Mouse (Mus musculus) kidney, postnatal 10 days (tissue): ENCODE results near the gene Smu1.

Experiments
- DNase-seq: peaks from one replicate; pipeline ENCODE4 v3.0.0; 2021; ENCODE audit warnings: mixed read lengths

The Smu1 gene

GRCm38 (mm10) chr4:40735351-40735750 is 22.4 kb downstream of the Smu1 start:
- DNase-seq, result no peak

DNA sequence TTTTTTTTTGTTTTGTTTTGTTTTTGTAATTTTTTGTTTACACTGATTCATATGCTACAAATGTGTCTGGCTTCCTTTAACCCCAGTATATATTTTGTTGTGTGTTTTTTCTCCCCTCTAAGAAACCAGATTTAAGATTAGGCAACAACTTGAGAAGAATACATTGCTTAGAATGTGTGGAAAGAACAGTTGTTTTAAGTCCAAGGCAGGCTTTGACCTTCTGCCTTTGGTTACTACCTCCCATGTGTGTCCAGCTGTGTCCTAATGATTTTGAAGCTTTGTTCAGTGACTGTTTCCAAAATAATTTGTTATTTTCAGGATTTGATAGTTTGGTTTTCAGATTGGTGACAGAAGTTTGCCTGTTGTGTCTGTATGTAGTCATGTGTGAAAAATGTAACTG is 26.5 kb downstream of the Smu1 start:
- no peak for DNase-seq

- DNase-seq, result no peak
These were observed 30.5 kb downstream of the Smu1 start for GRCm38 (mm10) chr4:40727247-40727646.

- no peak for DNase-seq
These were observed 32.2 kb downstream of the Smu1 start for GRCm38 (mm10) chr4:40725554-40725953.

DNA sequence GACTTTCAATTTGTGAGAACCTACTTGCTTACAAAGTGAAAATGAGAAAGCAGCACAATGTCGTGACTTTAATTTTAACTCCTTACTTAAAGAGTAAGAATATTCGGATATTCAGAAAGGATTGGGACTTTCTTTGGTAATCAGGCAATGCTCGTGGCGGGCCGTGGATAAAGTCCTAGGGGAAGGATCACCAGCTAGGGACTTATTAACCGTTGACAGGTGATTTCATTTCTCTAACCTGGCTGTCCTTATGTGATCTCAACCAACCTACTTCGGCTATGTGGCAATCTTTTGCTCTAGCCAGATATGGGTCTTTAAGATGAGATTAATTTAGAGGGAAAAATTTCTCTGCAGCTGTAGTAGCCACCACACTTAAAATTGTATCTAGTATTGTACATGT is 32.6 kb downstream of the Smu1 start:
- no peak for DNase-seq

GRCm38 (mm10) chr4:40722687-40723460 is 34.8 kb downstream of the Smu1 start:
- peak; percentile 87 for DNase-seq

DNA sequence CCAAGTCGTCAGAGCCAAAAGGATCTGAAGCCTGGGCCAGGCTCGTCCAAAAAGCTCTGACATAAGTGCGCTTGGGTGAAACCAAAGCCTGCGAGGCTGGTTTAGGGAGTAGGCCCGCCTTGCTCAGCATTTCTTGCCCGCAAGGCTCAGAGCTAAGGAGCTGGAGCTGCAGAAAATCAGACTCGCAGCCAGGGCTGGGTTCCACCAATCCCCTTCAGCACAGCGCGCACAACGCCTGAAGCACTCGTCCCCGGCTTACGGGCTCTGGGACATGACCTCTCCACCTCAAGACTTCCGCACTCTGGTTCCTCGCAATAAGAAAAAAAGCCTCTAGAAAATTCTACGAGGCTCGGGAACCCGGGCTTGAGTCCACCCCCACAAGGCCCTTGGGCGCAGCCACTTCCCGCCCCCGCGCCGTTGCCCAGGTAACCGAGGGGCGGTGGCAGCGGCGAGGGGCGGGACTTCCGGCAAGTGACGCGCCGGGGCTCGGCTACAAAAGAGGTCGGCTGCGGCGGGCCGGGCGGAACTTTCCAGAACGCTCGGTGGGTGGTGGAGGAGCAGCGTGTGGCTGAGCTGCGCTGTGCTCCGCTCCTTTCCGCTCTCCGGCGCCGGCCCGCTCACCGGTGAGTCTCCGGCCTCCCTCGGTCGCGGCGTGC is 35.6 kb downstream of the Smu1 start, which contains the start of gene Dnaja1:
TSS of gene Dnaja1 (plus strand) at position 140 of the 656 bp plus-strand sequence.
- peak; percentile 99 for DNase-seq

DNA sequence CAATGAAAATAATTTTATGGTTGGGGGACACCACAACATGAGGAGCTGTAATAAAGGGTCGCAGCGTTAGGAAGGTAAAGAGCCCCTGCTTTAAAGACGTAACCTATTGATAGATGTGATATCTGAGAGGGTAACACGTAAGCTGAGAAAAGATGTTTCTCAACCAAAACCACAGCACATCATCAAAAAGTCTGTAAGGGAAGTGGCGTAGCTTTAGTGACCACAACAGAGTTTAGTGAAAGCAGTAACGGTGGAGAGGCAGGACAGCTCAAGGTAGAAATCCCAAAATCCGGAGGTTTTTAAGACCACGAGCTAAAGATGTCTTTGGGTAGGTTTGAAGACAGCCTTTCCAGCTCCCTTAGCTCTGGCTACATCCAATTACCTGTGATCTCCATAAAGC is 36.8 kb downstream of the Smu1 start:
- DNase-seq, result no peak

- DNase-seq, result no peak
These were observed 40.6 kb downstream of the Smu1 start for GRCm38 (mm10) chr4:40717141-40717540.

DNA sequence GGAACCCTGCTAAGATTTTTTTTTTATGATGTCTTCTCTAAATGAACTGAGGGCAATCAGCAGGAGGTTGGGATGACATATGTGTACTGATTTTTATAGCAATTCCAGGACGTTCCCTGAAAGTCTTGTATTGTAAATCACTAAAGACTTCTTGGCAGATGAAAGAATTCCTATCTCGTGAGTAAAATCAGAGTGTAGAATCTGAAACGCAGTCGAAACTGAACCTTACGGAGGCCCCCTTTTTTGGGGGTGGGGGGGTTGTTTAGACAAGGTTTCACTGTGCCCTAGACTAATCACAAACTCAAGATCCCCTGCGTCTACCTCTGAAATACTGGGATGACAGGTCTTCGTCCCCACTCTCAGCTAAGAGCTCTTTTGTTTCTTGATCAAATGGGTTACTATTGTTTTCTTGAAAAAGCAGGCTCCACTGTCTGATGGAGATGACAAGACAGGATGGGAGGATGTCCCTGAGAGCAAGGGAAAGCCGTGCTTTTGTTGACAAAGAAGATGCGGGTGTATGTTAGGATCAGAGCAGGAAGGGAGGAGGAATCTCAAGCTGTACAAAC is 53.9 kb downstream of the Smu1 start:
- no peak for DNase-seq

DNA sequence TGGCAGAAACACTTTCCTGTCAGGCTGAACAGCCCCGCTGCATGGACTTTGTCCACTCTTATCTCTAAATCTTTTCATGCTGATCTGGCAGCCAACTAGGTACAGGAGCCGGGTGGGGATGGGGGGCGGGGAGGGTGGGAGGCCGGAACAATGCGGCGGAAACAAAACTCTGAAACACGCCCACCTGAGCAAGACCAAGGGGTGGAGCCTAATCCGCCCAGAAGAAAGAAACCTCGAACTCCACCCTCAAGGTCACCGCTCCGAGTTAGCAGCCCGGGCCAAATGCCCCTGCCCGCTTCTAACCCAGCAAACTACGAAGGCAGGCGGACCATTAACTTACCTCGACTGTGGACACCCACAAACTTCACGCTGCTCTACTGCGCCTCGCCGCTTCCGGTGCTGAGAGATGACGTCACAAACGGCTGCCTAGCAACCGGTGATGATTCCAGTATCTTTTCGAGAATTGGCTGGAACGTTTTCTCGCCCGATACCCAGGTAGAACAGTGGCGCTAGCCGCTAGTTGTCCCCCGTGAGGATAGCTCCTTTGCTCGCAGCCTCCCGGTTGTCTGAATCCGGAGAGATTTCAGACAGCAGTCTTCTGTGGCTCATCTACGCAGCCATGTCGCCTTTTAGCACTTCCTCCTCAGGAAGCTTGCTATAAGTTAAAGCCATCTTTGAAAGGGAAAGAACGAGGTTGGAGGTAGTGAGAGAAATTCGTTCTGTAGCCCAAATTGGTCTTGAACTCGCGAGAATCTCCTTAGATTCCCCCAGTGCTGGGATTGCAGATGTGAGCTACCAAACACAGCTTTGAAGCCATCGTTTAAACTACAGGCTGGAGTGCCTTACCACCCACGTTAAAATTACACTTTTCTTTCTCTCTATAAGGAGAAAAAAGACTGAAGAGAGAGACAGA is 54.7 kb downstream of the Smu1 start, which contains the start of gene Aptx:
TSS of gene Aptx (minus strand) at position 398 of the 913 bp plus-strand sequence.
- DNase-seq, result peak; percentile 98

GRCm38 (mm10) chr4:40701796-40702195 is 55.9 kb downstream of the Smu1 start:
- DNase-seq, result no peak

- DNase-seq, result peak; percentile 70
These were observed 57.5 kb downstream of the Smu1 start for GRCm38 (mm10) chr4:40700216-40700615.

GRCm38 (mm10) chr4:40697059-40697458 is 60.7 kb downstream of the Smu1 start:
- DNase-seq, result no peak

DNA sequence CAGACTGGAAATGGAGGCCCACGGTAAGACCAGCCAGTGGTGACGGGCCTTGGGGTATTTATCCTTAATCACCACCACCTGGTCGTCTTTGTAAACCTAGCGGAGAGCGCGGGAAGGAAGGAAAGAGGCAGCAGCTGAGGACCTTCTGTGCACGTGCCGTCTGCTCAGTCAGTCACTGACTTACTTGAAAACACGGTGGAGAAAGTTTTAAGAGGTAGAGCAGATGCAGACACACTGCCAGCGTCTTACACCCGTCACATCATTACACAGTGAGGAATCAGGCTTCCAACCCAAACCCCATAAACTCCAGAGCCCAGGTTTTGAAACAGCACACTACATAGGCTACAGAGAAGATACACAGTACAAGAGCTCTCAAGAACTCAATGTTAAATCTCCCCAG is 66.6 kb downstream of the Smu1 start:
- no peak for DNase-seq
